Mouse (Mus musculus) heart, embryonic 13.5 days (tissue): ENCODE data around the gene Pycr1. TPM values are rescaled to one million over a fixed set of nuclear protein-coding genes. Genes with fewer than 3 reads are reported as not detected.

Experiments
- ATAC-seq: fragments of 200-750 bp; cut with Nextera tagmentation; 2 replicates; pipeline ENCODE4 v1.8.0; 2017; ENCODE audit warnings: moderate TSS enrichment; ENCODE audit not compliant: insufficient number of reproducible peaks, low FRiP score, low TSS enrichment; ENCODE audit errors: extremely low read depth
- H3K27ac ChIP-seq: fragments of 300-500 bp; sonication (generic); replicated peaks from 2 replicates; pipeline ENCODE4 v1.5.1; 2015; ENCODE audit warnings: moderate library complexity, mild to moderate bottlenecking, inconsistent platforms
- H3K27me3 ChIP-seq: fragments of 300-500 bp; sonication (generic); replicated peaks from 2 replicates; pipeline ENCODE4 v1.6.1; 2015; ENCODE audit warnings: mild to moderate bottlenecking, inconsistent platforms
- H3K36me3 ChIP-seq: fragments of 300-500 bp; sonication (generic); 2 replicates; pipeline ENCODE4 v1.6.1; 2015; ENCODE audit warnings: mild to moderate bottlenecking, inconsistent platforms
- H3K4me1 ChIP-seq: fragments of 300-500 bp; sonication (generic); 2 replicates; pipeline ENCODE4 v1.6.1; 2015; ENCODE audit warnings: inconsistent platforms
- H3K4me2 ChIP-seq: fragments of 300-500 bp; sonication (generic); 2 replicates; pipeline ENCODE4 v1.6.1; 2015; ENCODE audit warnings: inconsistent platforms, mild to moderate bottlenecking, moderate library complexity
- H3K4me3 ChIP-seq: fragments of 300-500 bp; sonication (generic); 2 replicates; pipeline ENCODE4 v1.5.1; 2015; ENCODE audit warnings: moderate library complexity, mild to moderate bottlenecking, inconsistent platforms
- H3K9ac ChIP-seq: fragments of 300-500 bp; sonication (generic); 2 replicates; pipeline ENCODE4 v1.6.1; 2015; ENCODE audit warnings: inconsistent platforms, mild to moderate bottlenecking, moderate library complexity
- H3K9me3 ChIP-seq: fragments of 300-500 bp; sonication (generic); 2 replicates; pipeline ENCODE4 v1.6.1; 2016; ENCODE audit warnings: inconsistent platforms
- WGBS: fragments of 180-500 bp; shearing (Covaris S2); methylation state at CpG from one replicate; pipeline ENCODE4 v1.1.7; 2015; ENCODE audit warnings: mixed read lengths; 5-methylcytosine and 5-hydroxymethylcytosine counted together
- polyA plus RNA-seq: library from polyadenylated mRNA; unstranded; fragments of >200 nt; fragmentation: Nextera tagmentation; extraction: Ambion mirVana; gene quantifications from 2 replicates; pipeline ENCODE4 v1.2.1, GENCODE M21; 2015

The Pycr1 gene
- polyA plus RNA-seq, 1 experiment from 2014 or later = 23.5 TPM

GRCm38 (mm10) chr11:120657301-120657700, 13.7 kb upstream of the Pycr1 start:
- H3K4me2 ChIP-seq = no peak overlapping the region
- H3K4me1 ChIP-seq = peaks cover 25% of the 10 kb centered on the region
- peaks cover 74% of the 10 kb centered on the region for H3K27me3 ChIP-seq
- WGBS = 74% methylated on average over 4 of the region's 4 CpGs
- no peaks in the 10 kb centered on the region for H3K9me3 ChIP-seq
- no peak overlapping the region for H3K9ac ChIP-seq
- no peak overlapping the region for H3K4me3 ChIP-seq
- no peak overlapping the region for H3K27ac ChIP-seq
- no peaks in the 10 kb centered on the region for H3K36me3 ChIP-seq
- ATAC-seq = no peak

GRCm38 (mm10) chr11:120654741-120655140, 11.2 kb upstream of the Pycr1 start:
- H3K4me3 ChIP-seq = no peak overlapping the region
- ATAC-seq = no peak
- H3K36me3 ChIP-seq = no peaks in the 10 kb centered on the region
- H3K4me2 ChIP-seq = no peak overlapping the region
- H3K27me3 ChIP-seq = peaks cover 48% of the 10 kb centered on the region
- no peak overlapping the region for H3K27ac ChIP-seq
- H3K9me3 ChIP-seq = no peaks in the 10 kb centered on the region
- whole genome bisulfite sequencing = 48% methylated on average over 3 of the region's 3 CpGs
- no peak overlapping the region for H3K9ac ChIP-seq
- peaks cover 9% of the 10 kb centered on the region for H3K4me1 ChIP-seq

- H3K9ac ChIP-seq = no peak overlapping the region
- no peak overlapping the region for H3K4me3 ChIP-seq
- H3K27me3 ChIP-seq = peaks cover 37% of the 10 kb centered on the region
- WGBS = 64% methylated on average over 3 of the region's 3 CpGs
- H3K9me3 ChIP-seq = no peaks in the 10 kb centered on the region
- H3K4me1 ChIP-seq = peaks cover 18% of the 10 kb centered on the region
- no peaks in the 10 kb centered on the region for H3K36me3 ChIP-seq
- ATAC-seq = no peak
- no peak overlapping the region for H3K4me2 ChIP-seq
- H3K27ac ChIP-seq = no peak overlapping the region
These were observed 8.3 kb upstream of the Pycr1 start for GRCm38 (mm10) chr11:120651872-120652271.

GRCm38 (mm10) chr11:120648001-120648476, 4.5 kb upstream of the Pycr1 start, which contains the start of gene Myadml2:
TSS of gene Myadml2 (minus strand) at chr11:120648158.
- Histone ChIP-seq H3K9ac (peak within 1 kb of the TSS; percentile 86), H3K4me2 (peak within 1 kb of the TSS; percentile 74), H3K27me3 (peaks cover 21% of the 10 kb centered on the region), H3K36me3 (no peaks in the 10 kb centered on the region), H3K9me3 (no peaks in the 10 kb centered on the region), H3K4me1 (peaks cover 21% of the 10 kb centered on the region), H3K27ac (peak within 1 kb of the TSS; percentile 92), H3K4me3 (peak within 1 kb of the TSS; percentile 60)
- 5% methylated on average over 13 of the region's 13 CpGs for WGBS
- ATAC-seq = no peak

GRCm38 (mm10) chr11:120647047-120647830, 3.7 kb upstream of the Pycr1 start:
- Histone ChIP-seq H3K4me1 (peaks cover 29% of the 10 kb centered on the region), H3K4me3 (peak overlapping the region; percentile 60), H3K27me3 (peaks cover 26% of the 10 kb centered on the region), H3K4me2 (peak overlapping the region; percentile 74), H3K9ac (peak overlapping the region; percentile 86), H3K27ac (peak overlapping the region; percentile 92), H3K9me3 (no peaks in the 10 kb centered on the region), H3K36me3 (no peaks in the 10 kb centered on the region)
- 62% methylated on average over 35 of the region's 35 CpGs for WGBS
- no peak for ATAC-seq

GRCm38 (mm10) chr11:120642939-120643600, 499 bp downstream of the Pycr1 start:
- Histone ChIP-seq H3K36me3 (no peaks in the 10 kb centered on the region), H3K9me3 (no peaks in the 10 kb centered on the region), H3K4me3 (peak overlapping the region; percentile 64), H3K27me3 (peaks cover 33% of the 10 kb centered on the region), H3K9ac (peak overlapping the region; percentile 89), H3K4me1 (peaks cover 25% of the 10 kb centered on the region), H3K4me2 (peak overlapping the region; percentile 97), H3K27ac (0 out of 2 replicates have a peak overlapping the region, but pooled peaks have one; percentile 39)
- ATAC-seq = peak; percentile 28; the same call in 1 of the 2 replicates
- WGBS = 2% methylated on average over 18 of the region's 18 CpGs

GRCm38 (mm10) chr11:120641869-120642268, 1.7 kb downstream of the Pycr1 start:
- Histone ChIP-seq H3K4me3 (no peak overlapping the region), H3K9me3 (no peaks in the 10 kb centered on the region), H3K4me2 (peak overlapping the region; percentile 97), H3K9ac (peak overlapping the region; percentile 89), H3K4me1 (peaks cover 13% of the 10 kb centered on the region), H3K27ac (no peak overlapping the region), H3K27me3 (peaks cover 21% of the 10 kb centered on the region), H3K36me3 (no peaks in the 10 kb centered on the region)
- WGBS = 83% methylated on average over 8 of the region's 8 CpGs
- no peak for ATAC-seq

- Histone ChIP-seq H3K4me1 (peaks cover 13% of the 10 kb centered on the region), H3K27ac (no peak overlapping the region), H3K4me3 (no peak overlapping the region), H3K27me3 (peaks cover 18% of the 10 kb centered on the region), H3K4me2 (no peak overlapping the region), H3K9ac (no peak overlapping the region), H3K36me3 (no peaks in the 10 kb centered on the region), H3K9me3 (no peaks in the 10 kb centered on the region)
- ATAC-seq = no peak
- WGBS = 62% methylated on average over 9 of the region's 9 CpGs
These were observed 2.3 kb downstream of the Pycr1 start for GRCm38 (mm10) chr11:120641255-120641654.

GRCm38 (mm10) chr11:120634810-120635209, 8.8 kb downstream of the Pycr1 start:
- no peaks in the 10 kb centered on the region for H3K9me3 ChIP-seq
- ATAC-seq = no peak
- H3K36me3 ChIP-seq = no peaks in the 10 kb centered on the region
- H3K27me3 ChIP-seq = no peaks in the 10 kb centered on the region
- peak overlapping the region; percentile 93 for H3K4me3 ChIP-seq
- H3K27ac ChIP-seq = no peak overlapping the region
- 82% methylated on average over 5 of the region's 5 CpGs for WGBS
- H3K9ac ChIP-seq = no peak overlapping the region
- peaks cover 33% of the 10 kb centered on the region for H3K4me1 ChIP-seq
- H3K4me2 ChIP-seq = peak overlapping the region; percentile 76; the same call in 1 of the 2 replicates

- Histone ChIP-seq H3K9ac (peak within 1 kb of the TSS; percentile 97), H3K4me1 (peaks cover 44% of the 10 kb centered on the region), H3K9me3 (no peaks in the 10 kb centered on the region), H3K4me2 (peak within 1 kb of the TSS; percentile 76), H3K4me3 (peak within 1 kb of the TSS; percentile 93), H3K27ac (peak within 1 kb of the TSS; percentile 91), H3K27me3 (no peaks in the 10 kb centered on the region), H3K36me3 (peaks cover 10% of the 10 kb centered on the region)
- ATAC-seq = peak; percentile 82
- WGBS = 10% methylated on average over 58 of the region's 58 CpGs
These were observed 9.8 kb downstream of the Pycr1 start, which contains the start of gene Mafg for GRCm38 (mm10) chr11:120633520-120634343. TSS of gene Mafg (minus strand) at chr11:120633600.
